Mouse (Mus musculus) lung, postnatal 4 days (tissue): Measurements from ENCODE around the gene Scrg1.
"Not testable (repeated sequence)": the region's sequence is repeated elsewhere in the genome, so short reads cannot be mapped to it uniquely, and the experiment has no call there.

Source experiments
- DNase-seq, 2 experiments: peaks; one replicate each; pipeline ENCODE4 v3.0.0; 2021

Gene Scrg1

DNA sequence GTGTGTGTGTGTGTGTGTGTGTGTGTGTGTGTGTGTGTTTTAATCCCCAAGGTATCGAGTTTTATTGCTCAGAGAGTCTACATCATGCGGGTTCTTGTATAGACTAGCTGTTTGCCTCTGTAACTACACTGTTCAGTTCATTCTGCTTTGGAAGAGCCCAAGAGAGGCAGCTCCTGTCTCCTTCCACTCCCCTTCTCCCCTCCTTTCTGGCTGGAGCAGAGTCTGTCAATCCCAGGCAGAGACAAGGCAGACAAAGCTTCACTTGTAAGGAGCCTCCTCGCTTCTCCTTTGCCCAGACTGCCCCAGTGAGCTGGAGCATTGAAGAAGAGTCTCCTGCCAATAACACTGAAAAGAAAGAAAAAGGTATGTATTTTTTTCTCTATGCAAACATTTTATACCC is at the start of gene Scrg1:
Scrg1 (plus strand) TSS at position 159 of the 400 bp plus-strand sequence.
- DNase-seq = no peak

DNA sequence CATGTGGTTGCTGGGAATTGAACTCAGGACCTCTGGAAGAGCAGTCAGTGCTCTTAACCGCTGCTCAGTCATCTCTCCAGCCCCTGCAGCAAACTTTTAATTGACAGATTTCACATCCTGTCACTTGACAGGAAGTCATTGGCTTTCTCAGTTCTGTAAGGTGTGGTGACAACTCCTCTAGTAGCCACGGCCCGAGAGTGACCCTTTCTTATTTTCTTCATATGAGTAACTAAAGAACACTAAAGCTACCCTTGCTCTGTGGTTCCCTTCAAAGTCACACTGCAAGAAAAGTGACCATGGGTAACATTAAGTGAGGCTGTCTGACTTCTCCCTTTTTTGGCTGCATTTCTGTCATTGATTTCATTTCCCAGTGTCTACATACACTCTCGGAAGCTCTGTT is 49.4 kb upstream of the Scrg1 start:
- no peak for DNase-seq

DNA sequence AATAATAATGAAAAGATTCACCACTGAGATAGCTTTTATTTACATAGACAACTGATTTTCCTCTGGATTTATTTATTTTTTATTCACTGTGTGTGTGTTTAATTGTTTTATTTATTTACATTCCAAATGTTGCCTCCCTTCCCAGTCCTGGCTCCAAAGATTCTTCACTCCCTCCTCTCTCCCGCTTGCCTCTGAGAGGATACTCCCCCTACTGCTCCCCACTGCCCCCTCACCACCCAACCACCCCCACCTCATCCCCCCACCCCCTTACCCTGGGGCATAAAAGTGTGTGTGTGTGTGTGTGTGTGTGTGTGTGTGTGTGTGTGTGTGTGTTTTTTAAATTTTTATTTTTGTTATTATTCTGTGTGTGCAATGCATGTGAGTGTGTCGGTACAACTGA is 46.4 kb upstream of the Scrg1 start:
- DNase-seq = no peak

DNA sequence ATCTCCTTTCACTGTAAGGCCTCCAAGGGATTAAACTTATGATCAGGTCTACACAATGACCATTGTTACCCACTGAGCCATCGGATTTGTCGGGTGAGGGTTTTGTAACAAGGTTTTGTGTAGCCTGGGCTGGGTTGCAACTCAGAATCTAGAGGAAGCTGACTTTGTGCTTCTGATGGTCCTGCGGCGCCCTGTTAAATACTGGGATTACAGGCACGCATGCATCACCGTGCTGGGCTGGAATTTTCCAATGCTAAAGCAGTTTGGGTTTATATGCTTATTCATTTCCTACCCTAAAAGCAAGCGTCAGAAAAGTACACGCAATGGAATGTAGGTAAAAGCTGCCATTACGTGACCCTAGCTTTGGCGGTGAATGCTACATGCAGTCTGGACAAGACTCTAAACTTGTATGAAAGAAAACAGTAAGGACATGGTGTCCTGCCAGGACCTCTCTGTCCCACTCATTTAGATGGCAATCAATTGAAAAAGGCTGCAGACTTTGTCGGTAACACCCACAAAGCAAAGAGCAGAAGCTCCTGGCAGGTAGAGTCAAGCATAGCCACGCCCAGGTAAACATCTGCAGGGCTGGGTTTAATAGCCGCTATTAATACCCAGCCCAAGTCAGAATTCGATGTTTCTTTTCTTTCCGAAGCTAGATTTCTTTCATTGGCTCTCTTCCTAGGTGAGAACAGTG is 45.8 kb upstream of the Scrg1 start:
- no peak for DNase-seq

DNA sequence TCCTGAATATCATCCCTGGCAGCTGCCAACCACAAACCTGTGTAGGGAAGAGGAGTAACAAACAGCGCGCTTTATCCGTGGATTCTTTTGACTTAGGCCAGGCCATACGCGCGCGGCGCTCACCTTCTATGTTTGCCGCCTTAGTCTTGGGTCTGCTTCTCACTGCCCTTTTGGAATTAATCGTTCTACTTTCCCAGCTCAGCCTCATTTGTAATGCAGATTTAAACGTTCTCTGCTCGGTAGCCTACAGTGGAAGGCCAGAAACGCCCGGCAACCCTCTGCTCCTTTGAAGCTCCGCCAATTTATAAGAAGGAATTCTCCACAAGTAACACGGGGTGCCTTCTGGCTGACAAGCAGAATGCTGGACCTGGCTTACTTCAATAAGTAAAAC is 45.3 kb upstream of the Scrg1 start:
- no peak for DNase-seq

DNA sequence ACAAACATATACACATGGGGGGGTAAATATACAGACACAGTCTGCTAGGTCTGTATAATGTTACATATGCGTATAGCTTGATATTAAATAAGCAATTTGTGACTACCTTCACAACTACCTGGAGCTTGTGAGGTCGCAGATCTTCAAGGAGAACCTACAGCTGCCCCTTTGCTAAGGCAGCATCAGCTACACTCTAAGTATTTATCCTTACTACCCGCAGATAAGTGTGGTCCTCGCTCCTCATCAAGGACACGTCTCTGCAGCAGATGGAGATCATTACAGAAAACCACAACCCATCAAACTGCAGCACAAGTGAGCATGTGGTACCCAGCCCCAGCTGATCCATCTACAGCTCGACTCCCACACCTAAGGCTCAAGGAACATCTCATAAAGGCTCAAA is 44.4 kb upstream of the Scrg1 start:
- no peak for DNase-seq

DNA sequence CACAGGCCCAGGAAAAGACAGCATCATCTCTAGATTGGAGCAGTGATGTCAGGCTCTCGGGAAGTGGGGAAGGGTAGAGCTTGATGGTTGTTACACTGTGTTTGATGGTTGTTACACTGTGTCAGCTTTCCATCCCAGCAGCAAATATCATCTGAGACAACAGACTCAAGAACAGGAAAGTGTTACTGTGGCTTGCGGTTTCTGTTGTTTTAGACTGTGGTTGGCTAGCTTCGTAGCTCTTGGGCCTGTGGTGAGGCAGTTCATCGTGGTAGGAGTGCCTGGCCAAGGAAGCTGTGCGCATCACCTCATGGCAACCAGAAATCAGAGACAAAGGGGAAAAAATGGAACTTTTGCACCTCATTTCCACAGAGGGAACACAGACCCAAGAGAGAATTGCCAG is 38.9 kb upstream of the Scrg1 start:
- DNase-seq = no peak

DNA sequence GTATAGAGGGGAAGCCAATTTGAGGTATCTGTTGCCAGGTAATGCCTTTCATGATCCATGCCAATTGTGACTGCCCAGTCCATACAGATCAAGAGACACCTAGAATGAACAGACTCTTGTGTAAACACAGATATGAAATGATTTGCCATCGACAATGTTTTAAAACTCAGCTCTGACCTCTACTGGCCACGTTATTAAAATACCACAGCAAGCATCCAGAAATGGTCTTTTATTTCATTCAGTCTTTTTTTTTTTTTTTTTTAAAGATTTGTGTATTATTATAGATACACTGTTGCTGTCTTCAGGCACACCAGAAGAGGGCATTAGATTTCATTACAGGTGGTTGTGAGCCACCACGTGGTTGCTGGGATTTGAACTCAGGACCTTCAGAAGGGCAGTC is 29.6 kb upstream of the Scrg1 start:
- peak in 1 of 2 experiments; percentile 28 for DNase-seq

DNA sequence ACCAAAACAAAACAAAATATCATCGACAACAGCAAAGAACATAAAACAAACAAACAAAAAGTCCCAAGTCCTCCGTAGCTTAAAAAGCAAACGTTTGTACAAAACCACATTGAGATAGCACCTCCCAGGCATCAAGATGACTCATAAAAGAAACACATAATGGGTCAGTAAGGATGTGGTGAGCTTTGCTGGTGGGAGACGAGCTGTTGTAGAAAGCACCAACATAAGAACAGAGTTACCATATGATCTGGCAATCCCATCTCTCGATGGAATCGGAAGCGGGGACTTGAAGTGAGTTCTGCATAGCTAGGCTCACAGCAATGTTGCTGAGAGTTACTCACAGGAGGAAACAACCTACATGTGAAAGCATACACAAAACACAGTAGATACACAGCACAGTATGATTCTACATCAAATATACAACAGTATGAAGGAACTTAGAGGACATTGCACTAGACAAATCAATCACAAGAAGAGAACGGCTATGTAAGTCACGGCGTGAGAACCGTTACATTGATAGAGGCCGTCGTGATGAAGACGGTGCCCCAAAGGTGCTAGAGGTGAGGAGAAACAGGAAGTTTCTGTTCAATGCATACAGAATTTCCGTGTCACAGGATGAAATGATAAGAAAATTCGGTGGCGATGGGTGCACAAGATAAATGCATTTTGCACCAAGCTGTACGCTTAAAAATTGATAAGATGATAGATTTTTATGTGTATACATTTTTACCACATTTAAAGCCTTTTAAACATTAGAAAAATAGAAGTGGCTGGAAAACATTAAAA is 27.9 kb upstream of the Scrg1 start:
- no peak for DNase-seq

DNA sequence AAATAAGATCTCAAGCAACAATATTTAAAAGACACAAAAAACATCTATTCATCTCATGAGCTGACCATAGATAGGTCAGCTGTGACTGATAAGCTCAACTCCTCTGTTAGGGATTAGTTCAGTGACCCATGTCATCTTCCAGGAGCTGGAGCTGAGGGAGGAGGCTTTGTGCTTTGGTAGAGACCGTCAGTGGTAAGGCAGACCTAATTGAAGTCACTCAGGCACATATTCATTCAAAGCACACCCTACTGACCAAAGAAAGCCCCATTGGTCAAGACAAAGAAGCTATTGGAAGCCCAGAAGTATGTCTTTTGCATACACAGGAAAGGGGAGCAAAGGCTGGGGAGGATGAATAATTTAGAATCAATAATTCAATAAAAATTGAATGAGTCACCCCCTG is 27.2 kb upstream of the Scrg1 start:
- DNase-seq = no peak

DNA sequence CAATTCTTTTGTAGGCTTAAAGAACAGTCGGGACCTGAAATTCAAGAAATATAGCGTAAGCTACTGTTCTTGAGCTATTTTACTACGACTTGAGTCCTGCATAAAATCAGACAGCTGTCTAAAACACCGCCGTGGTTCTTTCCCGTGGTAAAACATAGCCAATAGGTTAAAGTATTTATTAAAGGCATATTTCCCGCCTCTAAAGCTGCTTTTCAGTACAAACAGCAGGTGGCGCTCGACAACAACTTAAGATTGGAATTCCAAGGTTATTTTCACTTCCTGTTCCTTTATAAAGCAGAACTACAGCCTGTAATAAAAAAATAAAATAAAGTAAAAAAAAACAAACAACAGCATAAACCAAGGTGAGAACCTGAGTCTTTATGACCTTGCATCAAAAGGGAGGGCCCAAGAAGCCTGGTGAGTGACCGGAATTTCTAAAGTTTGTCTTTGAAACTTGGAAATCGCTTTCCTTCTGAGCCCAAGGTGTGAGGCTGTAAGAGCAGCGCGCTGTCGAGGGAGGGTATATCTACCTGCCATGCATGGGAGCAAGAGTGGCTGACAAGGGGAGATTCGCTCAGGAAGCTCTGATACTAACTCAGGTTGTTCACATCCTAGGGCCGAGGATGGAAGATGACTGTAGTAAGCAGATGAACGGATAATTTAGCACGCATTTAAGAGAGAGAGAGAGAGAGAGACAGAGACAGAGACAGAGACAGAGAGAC is 26.4 kb upstream of the Scrg1 start:
- DNase-seq = peak; percentile 26 to 81

DNA sequence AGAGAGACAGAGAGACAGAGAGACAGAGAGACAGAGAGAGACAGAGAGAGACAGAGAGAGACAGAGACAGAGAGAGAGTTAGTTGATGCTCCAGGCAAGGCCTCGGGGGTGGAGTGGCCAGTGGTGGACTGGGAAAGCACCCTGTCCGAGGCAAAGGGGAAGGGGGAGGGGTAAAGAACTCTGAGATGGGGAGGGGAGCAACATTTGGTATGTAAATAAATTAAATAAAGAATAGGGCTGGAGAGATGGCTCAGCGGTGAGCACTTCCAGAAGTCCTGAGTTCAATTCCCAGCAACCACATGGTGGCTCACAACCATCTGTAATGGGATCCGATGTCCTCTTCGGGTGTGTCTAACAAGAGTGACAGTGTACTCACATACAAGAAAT is 25.8 kb upstream of the Scrg1 start:
- DNase-seq = not testable (repeated sequence)

DNA sequence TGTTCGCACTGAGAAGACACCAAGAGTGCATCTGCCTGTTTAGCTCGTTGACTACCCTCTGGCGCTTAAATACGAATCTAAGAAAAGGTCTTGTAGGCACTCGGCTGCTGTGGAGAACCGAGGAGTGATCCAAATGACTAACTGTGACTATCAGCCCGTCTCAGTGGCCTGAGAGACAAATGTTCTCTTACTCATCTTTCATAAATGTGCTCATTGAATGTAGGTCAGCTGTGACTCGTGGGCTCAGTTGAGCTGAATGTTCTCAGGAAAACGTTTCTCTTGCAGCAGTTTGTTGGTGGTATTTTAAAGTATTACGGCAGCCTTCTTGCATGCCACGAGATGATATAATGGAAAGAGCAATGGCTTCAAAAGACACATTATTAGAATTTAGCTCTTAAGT is 24.8 kb upstream of the Scrg1 start:
- DNase-seq = no peak

DNA sequence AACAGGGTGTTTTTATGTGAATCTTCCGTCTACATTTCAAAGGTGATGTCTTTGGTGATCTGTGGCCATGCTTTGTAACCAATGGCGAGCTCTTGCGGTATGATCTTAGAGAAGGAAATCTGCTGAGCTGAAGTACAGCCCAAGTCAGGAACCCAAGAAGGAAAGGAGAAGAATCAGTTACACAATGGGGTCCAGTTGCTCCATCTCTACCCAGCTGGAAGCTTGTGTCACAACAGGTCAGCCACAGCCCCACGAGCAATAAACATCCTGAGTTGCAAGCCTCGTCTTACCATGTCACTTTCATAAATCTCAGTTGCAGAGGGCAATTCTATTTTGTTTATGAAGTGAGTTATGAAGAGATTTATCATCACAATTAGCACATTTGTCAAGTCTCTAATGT is 22.9 kb upstream of the Scrg1 start:
- peak; percentile 34 to 41 for DNase-seq

DNA sequence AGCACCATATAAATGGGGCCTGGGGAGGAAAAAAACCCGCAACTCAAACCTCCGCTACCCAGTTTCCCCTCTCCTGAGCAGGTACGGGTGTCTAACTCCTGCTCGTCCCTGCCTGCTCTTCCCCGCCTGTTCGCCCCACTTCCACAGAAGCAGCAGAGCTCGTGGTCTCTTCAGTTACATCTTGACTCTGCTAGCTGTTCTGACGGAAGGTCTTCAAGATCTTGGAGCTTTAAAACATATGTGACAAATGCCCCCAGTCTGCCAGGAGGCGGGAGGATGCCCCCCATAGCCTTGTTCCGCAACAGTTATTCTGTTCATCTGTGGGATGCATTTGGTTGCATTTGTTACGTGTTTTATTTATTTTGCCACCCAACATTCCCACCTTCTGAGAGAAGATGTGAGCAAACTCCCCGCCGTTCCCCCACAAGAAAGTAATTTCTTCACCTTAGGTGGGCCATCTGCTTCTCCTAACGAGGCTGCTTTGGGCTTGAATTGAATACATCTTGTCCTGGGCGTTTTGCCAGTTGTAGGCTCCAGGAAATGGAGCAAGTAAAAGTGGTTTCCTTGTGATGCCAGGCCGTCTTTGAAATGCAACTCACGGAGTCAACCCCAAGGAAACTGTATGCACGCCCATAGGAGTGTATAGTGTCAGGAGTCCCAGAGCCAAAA is 19.8 kb upstream of the Scrg1 start:
- peak; percentile 29 to 39 for DNase-seq

DNA sequence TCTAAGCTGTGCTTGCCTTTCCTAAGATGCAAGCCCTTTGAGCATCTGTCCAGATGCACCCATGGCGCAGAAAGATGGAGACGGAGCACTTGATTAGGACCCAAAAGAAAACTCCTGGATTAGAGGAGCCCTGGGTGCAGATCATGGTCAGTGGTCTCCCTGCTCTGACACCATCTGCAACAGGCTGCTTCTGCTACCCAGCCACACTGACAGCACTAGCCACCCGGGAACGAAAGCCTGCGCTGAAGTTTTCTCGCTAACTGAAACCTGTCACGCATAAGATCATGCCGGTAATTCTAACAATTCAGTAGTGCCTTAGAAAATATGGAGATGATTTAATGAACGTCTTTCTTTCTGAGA is 19.3 kb upstream of the Scrg1 start:
- no peak for DNase-seq

DNA sequence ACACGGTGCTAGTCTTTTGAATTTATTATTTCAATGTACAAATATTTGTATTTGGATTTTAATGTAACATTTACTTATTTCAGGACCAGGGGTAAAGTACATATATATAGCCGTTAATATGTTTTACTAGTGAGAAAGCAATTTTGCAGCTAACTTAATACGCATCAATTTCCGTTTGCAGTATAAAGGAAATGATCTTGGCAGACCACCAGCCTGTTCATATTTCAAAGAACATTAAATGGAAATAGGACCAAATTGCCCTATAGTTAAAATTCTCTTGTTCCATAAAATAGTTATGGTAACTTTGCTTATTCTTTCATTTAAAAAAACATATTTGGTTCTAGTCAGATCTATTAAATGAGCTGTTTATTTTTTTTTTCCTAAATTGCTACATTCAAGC is 14.6 kb upstream of the Scrg1 start:
- no peak for DNase-seq

DNA sequence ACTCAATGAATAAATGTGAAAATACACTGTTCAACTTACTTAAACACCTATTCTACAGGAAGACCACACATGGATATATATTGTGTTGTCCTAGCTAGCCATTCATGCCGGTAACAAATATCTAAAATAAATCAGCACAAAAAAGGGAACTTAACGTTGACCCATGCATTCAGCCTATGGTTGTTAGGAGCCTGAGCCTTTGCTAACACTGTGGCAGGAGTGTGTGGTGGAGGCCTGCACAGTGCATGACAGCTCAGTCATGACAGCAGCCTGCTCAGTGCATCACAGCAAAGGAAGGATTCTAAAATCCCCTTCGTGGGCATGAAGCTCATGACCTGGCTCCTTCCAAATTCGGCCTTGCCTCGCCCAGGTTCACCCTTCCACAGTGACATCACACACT is 14.2 kb upstream of the Scrg1 start:
- DNase-seq = no peak

DNA sequence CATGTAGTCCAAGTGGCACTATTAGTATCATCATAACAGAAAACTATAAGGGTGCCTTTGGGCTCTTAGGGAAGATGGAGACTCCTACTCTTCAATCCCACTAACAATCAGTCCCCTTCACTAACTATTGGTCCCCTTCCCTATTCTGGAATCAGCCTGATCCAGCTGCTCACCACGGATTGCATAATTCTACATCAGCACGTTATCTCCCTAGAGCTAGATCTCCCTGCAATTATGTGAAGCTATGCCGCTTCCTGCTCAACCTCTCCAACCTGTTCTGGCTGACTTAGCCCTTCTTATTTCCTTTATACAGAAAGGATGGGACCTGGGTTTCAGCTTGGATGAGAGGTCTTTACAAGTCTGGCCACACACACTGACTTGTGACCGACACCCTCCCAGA is 12.4 kb upstream of the Scrg1 start:
- DNase-seq = no peak

DNA sequence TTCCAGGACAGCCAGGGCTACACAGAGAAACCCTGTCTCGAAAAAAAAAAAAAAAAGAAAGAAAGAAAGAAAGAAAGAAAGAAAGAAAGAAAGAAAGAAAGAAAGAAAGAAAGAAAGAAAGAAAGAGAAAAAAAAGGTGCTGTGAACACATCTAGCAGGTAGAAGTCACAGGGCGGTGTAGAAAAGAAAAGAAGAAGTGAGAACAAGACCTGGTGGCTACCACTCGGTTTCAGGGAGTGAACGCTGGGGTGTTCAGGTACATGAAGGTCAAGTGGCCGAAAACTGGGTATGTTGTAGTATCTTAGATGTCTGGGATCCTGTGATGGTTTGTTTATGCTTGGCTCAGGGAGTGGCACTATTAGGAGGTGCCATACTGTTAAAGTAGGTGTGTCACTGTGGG is 9.8 kb upstream of the Scrg1 start:
- not testable (repeated sequence) for DNase-seq

DNA sequence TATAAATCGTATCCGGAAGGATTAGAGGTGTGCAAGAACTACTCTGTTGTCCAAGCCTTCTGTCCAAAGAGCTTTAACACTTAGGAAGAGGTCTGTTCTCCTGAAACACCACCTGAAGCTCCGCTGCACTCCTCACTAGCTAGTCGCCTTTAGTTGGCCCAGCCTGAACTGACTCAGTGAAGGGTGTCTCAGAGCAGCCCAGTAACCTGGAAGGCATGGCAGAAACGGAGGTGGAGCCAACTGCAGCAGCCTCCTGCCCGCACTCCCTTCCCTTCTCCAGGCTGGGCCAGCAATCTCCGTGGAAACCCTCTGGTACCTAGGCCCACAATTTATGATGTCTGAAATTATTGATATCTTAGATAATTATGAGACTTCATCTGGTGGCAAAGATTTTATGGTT is 5.0 kb upstream of the Scrg1 start:
- no peak for DNase-seq

DNA sequence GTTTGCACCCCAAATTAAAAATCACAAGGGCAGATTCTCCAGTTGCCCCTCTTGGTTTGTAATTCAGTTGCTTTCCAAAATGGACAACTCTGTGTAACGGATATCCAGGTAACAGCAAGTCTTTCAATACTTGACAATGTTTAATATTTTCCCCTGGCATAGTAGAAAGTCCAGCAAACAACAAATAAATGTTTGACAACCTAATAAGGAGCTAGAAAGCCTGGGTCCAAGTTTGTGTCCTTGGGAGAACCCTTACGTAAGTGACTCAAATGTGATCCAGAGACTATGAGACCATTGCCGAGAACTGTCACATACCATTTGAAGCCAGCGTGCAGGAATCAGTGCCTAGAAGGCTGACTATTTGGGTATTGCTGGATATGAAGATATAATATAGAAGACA is 3.8 kb upstream of the Scrg1 start:
- no peak for DNase-seq

DNA sequence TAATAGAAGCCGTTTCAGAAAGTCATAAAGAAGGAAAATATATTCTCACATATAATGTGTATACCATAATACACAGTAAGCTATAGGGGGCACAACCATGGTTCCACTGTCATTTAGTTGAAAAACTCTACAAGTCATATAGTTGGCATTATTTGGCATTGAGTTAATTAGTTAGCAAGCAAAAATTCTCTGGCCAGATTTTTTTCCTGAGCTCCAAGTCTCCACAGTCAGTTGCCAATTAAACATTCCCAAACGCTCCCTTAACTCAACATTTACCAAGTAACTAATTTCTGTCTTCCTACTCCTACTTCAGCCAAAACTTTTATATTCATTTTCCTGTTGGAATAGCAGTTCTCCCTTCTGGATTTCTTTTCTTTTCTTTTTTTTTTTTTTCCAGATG is 2.4 kb upstream of the Scrg1 start:
- DNase-seq = no peak

DNA sequence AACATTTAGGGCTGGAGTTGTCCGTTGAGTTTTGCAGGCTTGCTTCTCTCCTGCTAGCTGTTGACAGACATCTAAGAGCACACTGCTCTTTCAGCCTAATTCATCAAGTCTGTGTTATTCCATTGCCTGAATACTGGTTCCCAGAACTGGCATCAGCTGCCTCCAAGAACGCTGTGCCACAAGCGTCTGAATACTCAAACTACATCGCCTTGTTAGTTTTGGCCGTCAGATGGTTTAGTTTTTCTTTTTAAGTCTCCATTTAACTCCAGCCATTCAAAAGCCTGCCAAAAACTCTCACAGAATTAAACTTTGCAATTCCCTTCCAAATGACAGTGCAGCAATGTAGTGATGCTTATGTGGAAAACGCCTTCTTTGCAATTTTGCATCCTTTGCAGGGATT is 1.4 kb downstream of the Scrg1 start:
- no peak for DNase-seq
